Mouse (Mus musculus) liver, embryonic 12.5 days (tissue): ENCODE results near the gene Slc26a9. TPM values are rescaled to one million over a fixed set of nuclear protein-coding genes. Genes with fewer than 3 reads are reported as not detected.
"Not testable (repeated sequence)": the region's sequence is repeated elsewhere in the genome, so short reads cannot be mapped to it uniquely, and the experiment has no call there.

Source experiments
- ATAC-seq: fragments of 200-750 bp; cut with Nextera tagmentation; 2 replicates; pipeline ENCODE4 v1.8.0; 2017; ENCODE audit warnings: moderate number of reproducible peaks, mild to moderate bottlenecking, moderate library complexity
- H3K27ac ChIP-seq: fragments of 300-500 bp; sonication (generic); 2 replicates; pipeline ENCODE4 v1.5.1; 2016; ENCODE audit warnings: mild to moderate bottlenecking
- H3K27me3 ChIP-seq: fragments of 300-500 bp; sonication (generic); replicated peaks from 2 replicates; pipeline ENCODE4 v1.6.1; 2016; ENCODE audit warnings: mild to moderate bottlenecking, moderate library complexity
- H3K36me3 ChIP-seq: fragments of 300-500 bp; sonication (generic); 2 replicates; pipeline ENCODE4 v1.6.1; 2016; ENCODE audit warnings: mild to moderate bottlenecking, moderate library complexity
- H3K4me1 ChIP-seq: fragments of 300-500 bp; sonication (generic); 2 replicates; pipeline ENCODE4 v1.6.1; 2016
- H3K4me2 ChIP-seq: fragments of 300-500 bp; sonication (generic); 2 replicates; pipeline ENCODE4 v1.6.1; 2016; ENCODE audit warnings: mild to moderate bottlenecking, moderate library complexity
- H3K4me3 ChIP-seq: fragments of 300-500 bp; sonication (generic); 2 replicates; pipeline ENCODE4 v1.5.1; 2016; ENCODE audit warnings: mild to moderate bottlenecking, moderate library complexity
- H3K9ac ChIP-seq: fragments of 300-500 bp; sonication (generic); 2 replicates; pipeline ENCODE4 v1.6.1; 2016; ENCODE audit warnings: mild to moderate bottlenecking, moderate library complexity
- H3K9me3 ChIP-seq: fragments of 300-500 bp; sonication (generic); replicated peaks from 2 replicates; pipeline ENCODE4 v1.6.1; 2016; ENCODE audit warnings: mild to moderate bottlenecking, moderate library complexity
- WGBS: fragments of 180-500 bp; shearing (Covaris S2); methylation state at CpG from one replicate; pipeline ENCODE4 v1.1.7; 2016; ENCODE audit not compliant: insufficient replicate concordance; 5-methylcytosine and 5-hydroxymethylcytosine counted together
- polyA plus RNA-seq: library from polyadenylated mRNA; unstranded; fragments of >200 nt; fragmentation: Nextera tagmentation; extraction: Ambion mirVana; gene quantifications from 2 replicates; pipeline ENCODE4 v1.2.1, GENCODE M21; 2016

Gene Slc26a9
- polyA plus RNA-seq, 1 experiment from 2014 or later, result not detected

DNA sequence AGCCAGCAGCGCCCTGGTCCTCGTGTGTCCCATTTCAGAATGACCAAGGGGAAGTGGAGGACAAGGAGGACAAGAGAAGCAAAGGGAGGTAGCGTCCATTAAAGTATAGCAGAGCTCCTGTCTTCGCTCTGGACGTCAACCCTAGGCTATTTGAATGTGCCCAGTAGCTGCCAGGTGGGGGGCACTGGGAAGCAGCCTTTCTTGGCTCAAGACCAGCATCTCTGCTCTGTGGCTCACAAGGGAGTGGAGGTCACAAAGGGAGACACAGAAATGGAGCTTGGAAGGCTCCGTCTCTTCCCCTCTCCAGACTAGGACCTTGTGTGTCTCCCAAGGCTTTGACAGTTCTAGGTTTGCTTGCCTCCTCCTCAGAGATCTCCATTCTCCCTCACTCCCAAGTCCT, 73.1 kb downstream of the Slc26a9 start:
- H3K4me3 ChIP-seq, result no peak overlapping the region
- peaks cover 25% of the 10 kb centered on the region; the same call in 1 of the 2 replicates for H3K27me3 ChIP-seq
- no peak overlapping the region for H3K9ac ChIP-seq
- H3K9me3 ChIP-seq, result no peaks in the 10 kb centered on the region
- H3K4me1 ChIP-seq, result no peaks in the 10 kb centered on the region
- ATAC-seq, result no peak
- no peak overlapping the region for H3K27ac ChIP-seq
- H3K4me2 ChIP-seq, result no peak overlapping the region
- WGBS, result 62% methylated on average over 6 of the region's 6 CpGs
- no peaks in the 10 kb centered on the region for H3K36me3 ChIP-seq

DNA sequence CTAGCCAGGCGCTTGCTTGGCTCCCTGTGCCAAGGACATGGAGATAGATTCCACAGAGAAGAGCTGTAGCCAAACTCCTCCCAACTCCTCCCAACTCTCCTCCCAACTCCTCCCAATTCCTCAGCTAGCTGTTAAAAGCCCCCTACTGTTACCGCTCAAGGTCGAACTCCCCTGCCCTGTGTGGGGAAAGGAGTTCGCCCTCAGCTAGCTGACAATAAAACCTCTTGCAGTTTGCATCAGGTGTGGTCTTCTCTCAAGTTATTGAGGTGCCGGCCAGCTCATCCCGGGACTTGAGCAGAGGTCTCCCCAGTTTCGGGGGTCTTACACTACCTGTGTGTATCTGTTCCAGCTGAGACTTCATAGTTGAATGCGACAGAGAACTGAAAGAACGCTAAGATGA, 76.5 kb downstream of the Slc26a9 start:
- H3K27me3 ChIP-seq, result peaks cover 25% of the 10 kb centered on the region; the same call in 1 of the 2 replicates
- H3K9me3 ChIP-seq, H3K4me3 ChIP-seq, H3K4me2 ChIP-seq, H3K9ac ChIP-seq, H3K27ac ChIP-seq, H3K36me3 ChIP-seq, H3K4me1 ChIP-seq, ATAC-seq: not testable (repeated sequence)
- WGBS, result 72% methylated on average over 9 of the region's 9 CpGs

DNA sequence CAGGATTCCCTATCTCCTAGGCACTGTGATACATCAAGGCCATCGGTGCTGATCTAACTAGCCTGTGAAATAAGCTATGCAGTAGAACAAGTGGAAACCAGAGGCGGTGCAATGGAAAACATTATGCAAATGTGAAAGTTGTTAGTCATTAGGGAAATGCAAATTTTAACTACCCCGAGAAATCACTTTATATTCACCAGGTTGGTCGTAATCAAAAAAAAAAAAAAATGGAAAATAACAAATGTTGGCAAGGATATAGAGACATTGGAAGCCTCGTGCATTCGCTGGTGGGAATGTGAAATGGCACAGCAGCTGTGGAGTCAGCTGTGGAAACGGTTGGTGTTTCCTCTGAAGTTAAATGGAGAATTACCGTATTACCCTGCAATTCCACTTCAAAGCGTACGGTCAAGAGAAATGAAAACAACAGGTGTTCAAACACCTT, 77.1 kb downstream of the Slc26a9 start:
- Histone ChIP-seq H3K36me3 (no peaks in the 10 kb centered on the region), H3K9ac (no peak overlapping the region), H3K4me1 (no peaks in the 10 kb centered on the region), H3K4me2 (no peak overlapping the region), H3K4me3 (no peak overlapping the region), H3K27me3 (peaks cover 25% of the 10 kb centered on the region; the same call in 1 of the 2 replicates), H3K9me3 (no peaks in the 10 kb centered on the region), H3K27ac (no peak overlapping the region)
- 73% methylated on average over 10 of the region's 10 CpGs for WGBS
- ATAC-seq, result no peak

Other genes starting within 250 kb of the Slc26a9 start
- 5.8 and 7.8 TPM in 2 replicates for gene Srgap2, start 216.7 kb upstream of the Slc26a9 start, polyA plus RNA-seq
- gene Fam72a, start 216.1 kb upstream of the Slc26a9 start, polyA plus RNA-seq, result 3.4 and 3.7 TPM in 2 replicates
- gene Avpr1b, start 144.8 kb upstream of the Slc26a9 start, polyA plus RNA-seq, result not detected in 2 replicates
- gene Ctse, start 105.7 kb upstream of the Slc26a9 start, polyA plus RNA-seq, result 12.6 TPM in 2 replicates
- gene Rab7b, start 55.3 kb upstream of the Slc26a9 start, polyA plus RNA-seq, result 0.69 and 0.79 TPM in 2 replicates
- 2.6 and 2.8 TPM in 2 replicates for gene Pm20d1, start 53.4 kb downstream of the Slc26a9 start, polyA plus RNA-seq
- 2.4 and 3.4 TPM in 2 replicates for gene Slc41a1, start 83.5 kb downstream of the Slc26a9 start, polyA plus RNA-seq
- gene Rab29, start 123.2 kb downstream of the Slc26a9 start, polyA plus RNA-seq, result 11.2 and 11.6 TPM in 2 replicates
- 59.7 and 62.9 TPM in 2 replicates for gene Nucks1, start 166.5 kb downstream of the Slc26a9 start, polyA plus RNA-seq
- gene Slc45a3, start 218.9 kb downstream of the Slc26a9 start, polyA plus RNA-seq, result 3.1 and 3.8 TPM in 2 replicates